Mouse (Mus musculus) heart, postnatal 0 days (tissue): ENCODE data around the gene Fam129c. TPM values are rescaled to one million over a fixed set of nuclear protein-coding genes. Genes with fewer than 3 reads are reported as not detected.

Experiments used
- ATAC-seq: fragments of 200-750 bp; cut with Nextera tagmentation; 2 replicates; pipeline ENCODE4 v1.8.0; 2017; ENCODE audit warnings: low read depth, moderate number of reproducible peaks, moderate library complexity; ENCODE audit not compliant: insufficient read depth
- DNase-seq: peaks from one replicate; pipeline ENCODE4 v3.0.0-alpha.2; 2016; ENCODE audit warnings: low spot score
- H3K27ac ChIP-seq: fragments of 300-500 bp; sonication (generic); 2 replicates; pipeline ENCODE4 v1.5.1; 2014; ENCODE audit warnings: low read depth, mild to moderate bottlenecking
- H3K27me3 ChIP-seq: fragments of 300-500 bp; sonication (generic); 2 replicates; pipeline ENCODE4 v1.6.1; 2014; ENCODE audit warnings: low read length, mixed read lengths; ENCODE audit not compliant: control insufficient read depth, insufficient read depth
- H3K36me3 ChIP-seq: fragments of 300-500 bp; sonication (generic); replicated peaks from 2 replicates; pipeline ENCODE4 v1.6.1; 2014; ENCODE audit warnings: low read length, mixed read lengths; ENCODE audit not compliant: control insufficient read depth, insufficient read depth
- H3K4me1 ChIP-seq: fragments of 300-500 bp; sonication (generic); 2 replicates; pipeline ENCODE4 v1.6.1; 2014; ENCODE audit warnings: antibody characterized with exemption; ENCODE audit not compliant: control insufficient read depth, insufficient read depth
- H3K4me2 ChIP-seq: fragments of 300-500 bp; sonication (generic); 2 replicates; pipeline ENCODE4 v1.6.1; 2014; ENCODE audit warnings: low read depth, mild to moderate bottlenecking, low read length, moderate library complexity
- H3K4me3 ChIP-seq: fragments of 300-500 bp; sonication (generic); 2 replicates; pipeline ENCODE4 v1.5.1; 2014; ENCODE audit warnings: low read depth, low read length
- H3K9ac ChIP-seq: fragments of 300-500 bp; sonication (generic); replicated peaks from 2 replicates; pipeline ENCODE4 v1.6.1; 2014; ENCODE audit warnings: low read depth, low read length, mixed read lengths
- H3K9me3 ChIP-seq: fragments of 300-500 bp; sonication (generic); replicated peaks from 2 replicates; pipeline ENCODE4 v1.6.1; 2016; ENCODE audit warnings: low read length; ENCODE audit not compliant: control insufficient read depth
- CTCF ChIP-seq: IDR thresholded peaks from 2 replicates; pipeline ENCODE4 v1.5.1; 2016; ENCODE audit warnings: antibody characterized with exemption, control low read depth, low read depth
- EP300 ChIP-seq: IDR thresholded peaks from 2 replicates; pipeline ENCODE4 v1.6.1; 2016; ENCODE audit warnings: antibody characterized with exemption, low read depth
- WGBS: fragments of 180-500 bp; shearing (Covaris S2); extraction: QIAGEN DNeasy Blood & Tissue Kit; methylation state at CpG from one replicate; pipeline ENCODE4 v1.1.7; 2014; 5-methylcytosine and 5-hydroxymethylcytosine counted together
- polyA plus RNA-seq: library from polyadenylated mRNA; unstranded; fragments of >200 nt; fragmentation: Nextera tagmentation; extraction: Ambion mirVana; gene quantifications from 2 replicates; pipeline ENCODE4 v1.2.1, GENCODE M21; 2015
- total RNA-seq: library from RNA; depleted of rRNA; stranded (reverse); fragments of >200 nt; gene quantifications from 2 replicates; pipeline ENCODE4 v1.2.3, GENCODE M21; 2014; ENCODE audit warnings: low replicate concordance

Fam129c gene
- total and polyA plus RNA-seq, 2 experiments from 2014 or later: 0.59 to 12.6 TPM

DNA sequence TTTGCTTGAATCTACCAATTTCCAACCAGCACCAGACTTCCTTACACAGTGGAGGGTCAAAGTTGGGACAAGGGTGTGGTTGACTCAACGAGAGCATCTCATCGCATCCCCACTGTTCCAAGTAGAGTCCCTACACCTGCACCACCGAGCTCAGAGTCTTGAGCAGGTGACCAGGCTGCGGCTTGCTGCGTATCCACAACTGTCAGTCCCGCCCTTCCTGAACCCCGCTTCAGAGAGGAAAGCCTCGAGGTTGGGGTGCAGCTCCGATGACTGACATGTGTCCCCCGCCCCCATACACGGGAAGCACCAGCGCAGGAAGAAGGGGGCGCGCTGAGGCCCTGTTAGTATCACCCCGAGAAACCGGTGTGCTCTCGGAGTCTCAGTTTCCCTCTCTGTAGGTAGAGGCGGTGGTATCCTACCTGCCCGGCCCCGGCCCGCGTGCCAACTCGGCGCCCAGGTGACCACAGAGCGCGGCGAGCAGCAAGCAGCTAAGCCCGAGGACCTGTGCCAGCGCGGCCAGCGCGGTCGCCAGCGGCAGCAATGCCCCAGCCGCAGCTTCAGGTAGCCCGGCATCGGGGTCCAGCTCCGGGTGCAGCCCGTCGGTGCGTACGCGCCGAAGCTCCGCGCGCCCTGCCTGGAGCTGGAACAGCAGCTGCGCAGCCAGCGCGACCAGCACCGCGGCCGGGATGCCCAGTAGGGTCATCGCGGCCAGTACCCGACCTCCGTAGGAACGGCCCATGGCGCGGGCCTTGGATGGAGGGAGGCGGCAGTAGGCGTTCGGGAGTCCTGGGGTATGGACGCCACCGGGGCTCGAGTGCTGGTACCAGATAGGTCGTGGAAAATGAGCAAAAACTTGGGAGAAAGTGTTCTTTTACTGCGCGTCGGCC lies 39.1 kb upstream of the Fam129c start, which contains the start of gene Tmem221:
Gene Tmem221 (minus strand): TSS at position 801 of the 887 bp plus-strand sequence.
- H3K27me3 ChIP-seq: peaks cover 53% of the 10 kb centered on the region
- 5% methylated on average over 62 of the region's 70 CpGs for WGBS
- peak within 1 kb of the TSS; percentile 67 for H3K4me2 ChIP-seq
- H3K27ac ChIP-seq: no peak within 1 kb of the TSS; the same call in 1 of the 2 replicates
- no peak for ATAC-seq
- 0 out of 2 replicates have a peak, but pooled peaks cover 4% of the 10 kb centered on the region for H3K4me1 ChIP-seq
- peak within 1 kb of the TSS; percentile 46 for H3K4me3 ChIP-seq
- no peak for TF ChIP-seq CTCF
- TF ChIP-seq EP300: no peak
- 0 out of 2 replicates have a peak within 1 kb of the TSS, but pooled peaks have one; percentile 20 for H3K9ac ChIP-seq
- no peak for DNase-seq
- H3K9me3 ChIP-seq: no peaks in the 10 kb centered on the region
- no peaks in the 10 kb centered on the region for H3K36me3 ChIP-seq

DNA sequence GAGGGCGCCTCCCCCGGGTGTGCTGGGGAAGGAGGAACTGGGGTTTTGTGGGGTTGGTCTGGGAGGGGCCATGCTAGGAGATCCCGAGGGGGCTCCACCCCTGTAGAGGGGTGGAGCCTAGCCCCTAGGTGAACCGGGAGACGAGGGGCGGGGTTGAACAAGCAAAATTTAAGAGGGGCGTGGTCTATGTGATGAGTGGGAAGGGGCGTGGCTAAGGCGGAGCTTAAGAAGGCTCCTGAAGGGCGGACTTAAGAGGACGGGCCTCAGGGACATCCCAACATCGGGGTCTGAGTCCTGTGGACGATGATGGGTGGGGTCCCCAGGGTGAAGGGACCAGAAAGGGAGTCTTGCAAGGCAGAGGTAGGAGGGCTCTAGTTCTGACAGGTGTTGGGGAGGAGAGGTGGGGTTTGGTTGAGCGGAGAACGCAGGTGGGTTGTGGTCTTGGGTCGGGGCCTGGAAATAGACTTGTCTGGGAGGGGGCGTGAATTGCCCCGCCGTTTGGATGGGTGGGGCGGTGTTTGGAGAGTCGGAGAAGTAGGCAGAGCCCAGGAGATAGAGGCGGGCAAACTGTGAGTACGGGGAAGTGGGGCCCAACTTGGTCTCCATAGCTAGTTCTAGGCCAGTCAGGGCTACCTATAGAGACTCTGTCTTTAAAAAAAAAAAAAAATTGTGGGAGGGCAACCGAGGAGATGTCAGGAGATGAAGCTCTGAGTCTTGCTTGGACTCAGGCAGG lies 38.3 kb upstream of the Fam129c start:
- H3K36me3 ChIP-seq: no peaks in the 10 kb centered on the region
- no peaks in the 10 kb centered on the region for H3K9me3 ChIP-seq
- no peak overlapping the region for H3K27ac ChIP-seq
- H3K4me3 ChIP-seq: peak overlapping the region; percentile 46
- DNase-seq (no peak), ATAC-seq (no peak)
- WGBS: 5% methylated on average over 24 of the region's 24 CpGs
- TF ChIP-seq CTCF (no peak), EP300 (no peak)
- H3K9ac ChIP-seq: 0 out of 2 replicates have a peak overlapping the region, but pooled peaks have one; percentile 20
- peak overlapping the region; percentile 67 for H3K4me2 ChIP-seq
- H3K4me1 ChIP-seq: 0 out of 2 replicates have a peak, but pooled peaks cover 4% of the 10 kb centered on the region
- H3K27me3 ChIP-seq: peaks cover 53% of the 10 kb centered on the region

DNA sequence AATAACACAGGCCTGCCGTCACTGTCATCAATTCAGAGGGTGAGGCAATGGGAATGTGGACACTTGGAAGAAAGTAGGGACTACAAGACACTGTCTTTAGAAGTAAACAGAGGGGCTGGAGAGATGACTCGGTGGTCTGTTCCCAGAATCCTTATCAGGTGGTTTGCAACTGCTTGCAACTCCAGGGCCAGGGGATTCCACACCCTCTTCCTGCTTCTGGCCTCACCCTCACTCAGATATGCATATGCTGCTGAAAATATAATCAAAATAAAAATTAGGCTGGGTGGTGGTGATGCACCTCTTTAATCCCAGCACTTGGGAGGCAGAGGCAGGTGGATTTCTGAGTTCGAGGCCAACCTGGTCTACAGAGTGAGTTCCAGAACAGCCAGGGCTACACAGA lies 37.4 kb upstream of the Fam129c start:
- DNase-seq: no peak
- 58% methylated on average over 3 of the region's 3 CpGs for WGBS
- Histone ChIP-seq H3K9ac (no peak overlapping the region), H3K27ac (no peak overlapping the region), H3K27me3 (peaks cover 53% of the 10 kb centered on the region), H3K4me1 (0 out of 2 replicates have a peak, but pooled peaks cover 4% of the 10 kb centered on the region), H3K36me3 (no peaks in the 10 kb centered on the region), H3K9me3 (no peaks in the 10 kb centered on the region), H3K4me3 (no peak overlapping the region), H3K4me2 (no peak overlapping the region)
- TF ChIP-seq EP300 (no peak), CTCF (no peak)
- no peak for ATAC-seq

DNA sequence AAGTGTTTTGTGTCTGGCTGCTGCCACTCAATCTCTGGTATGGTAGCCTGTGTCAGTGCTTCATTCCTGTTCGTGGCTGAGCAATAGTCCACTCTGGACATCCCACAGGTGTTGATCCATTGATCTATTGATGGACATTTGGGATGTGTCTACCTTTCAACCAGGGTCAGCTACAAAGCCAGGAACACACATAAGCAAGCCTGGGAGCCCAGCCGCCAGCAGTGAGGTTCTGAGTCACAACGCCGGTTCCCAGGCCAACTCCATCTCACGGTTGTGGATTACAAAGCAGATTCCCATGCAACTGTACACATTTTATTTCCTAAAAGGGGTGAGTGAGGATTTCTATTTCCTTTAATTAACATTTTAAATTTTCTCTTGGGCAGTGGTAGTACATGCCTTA lies 36.7 kb upstream of the Fam129c start:
- no peak overlapping the region for H3K4me3 ChIP-seq
- H3K4me1 ChIP-seq: 0 out of 2 replicates have a peak, but pooled peaks cover 4% of the 10 kb centered on the region
- ATAC-seq (no peak), DNase-seq (no peak)
- H3K27ac ChIP-seq: no peak overlapping the region
- H3K36me3 ChIP-seq: no peaks in the 10 kb centered on the region
- no peaks in the 10 kb centered on the region for H3K9me3 ChIP-seq
- TF ChIP-seq CTCF (no peak), EP300 (no peak)
- no peak overlapping the region for H3K4me2 ChIP-seq
- 78% methylated on average over 5 of the region's 5 CpGs for whole genome bisulfite sequencing
- peaks cover 53% of the 10 kb centered on the region for H3K27me3 ChIP-seq
- no peak overlapping the region for H3K9ac ChIP-seq

DNA sequence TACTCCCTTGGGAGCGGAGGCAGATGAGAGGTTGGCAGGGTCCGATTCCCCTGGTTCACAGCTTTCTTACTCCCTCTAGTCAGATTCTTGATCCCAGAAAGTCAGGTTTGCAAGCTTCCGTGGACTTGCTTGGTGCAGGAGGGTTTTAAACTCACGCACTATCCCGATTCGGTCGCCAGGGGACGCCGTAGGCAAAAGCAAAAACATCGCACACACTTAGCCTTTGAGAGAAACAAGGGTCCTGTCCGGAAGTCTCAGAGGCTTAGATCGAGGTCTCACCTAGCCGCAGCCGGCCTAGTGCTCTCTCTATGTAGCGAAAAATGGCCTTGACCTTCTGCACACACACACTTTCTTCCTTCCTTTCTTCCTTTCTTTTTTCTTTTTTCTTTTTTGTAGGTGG lies 36.0 kb upstream of the Fam129c start:
- H3K9me3 ChIP-seq: no peaks in the 10 kb centered on the region
- no peak overlapping the region for H3K9ac ChIP-seq
- H3K27me3 ChIP-seq: peaks cover 53% of the 10 kb centered on the region
- H3K4me3 ChIP-seq: no peak overlapping the region
- no peaks in the 10 kb centered on the region for H3K36me3 ChIP-seq
- TF ChIP-seq CTCF (peak; percentile 96), EP300 (no peak)
- DNase-seq (peak; percentile 71), ATAC-seq (peak; percentile 42; the same call in 1 of the 2 replicates)
- WGBS: 6% methylated on average over 15 of the region's 15 CpGs
- 0 out of 2 replicates have a peak, but pooled peaks cover 4% of the 10 kb centered on the region for H3K4me1 ChIP-seq
- H3K27ac ChIP-seq: no peak overlapping the region
- H3K4me2 ChIP-seq: no peak overlapping the region
